Mouse (Mus musculus) small intestine, adult 2 months (tissue): Measurements from ENCODE around the gene Sytl1.

Experiments used
- CTCF ChIP-seq: fragments of 200-500 bp; IDR thresholded peaks from 2 replicates; pipeline ENCODE4 v1.5.1; 2012; ENCODE audit warnings: low read depth, mild to moderate bottlenecking, control low read depth, inconsistent platforms, low read length, moderate library complexity, mixed read lengths; ENCODE audit not compliant: insufficient replicate concordance, insufficient read length; ENCODE audit errors: extremely low read depth
- POLR2A ChIP-seq: fragments of 200-500 bp; IDR thresholded peaks from 2 replicates; pipeline ENCODE4 v1.6.1; 2012; ENCODE audit warnings: low read depth, mild to moderate bottlenecking, control low read depth, inconsistent platforms, low read length, moderate library complexity

GRCm38 (mm10) chr4:133285299-133285698, 22.4 kb upstream of the Sytl1 start:
- TF ChIP-seq CTCF (no peak), POLR2A (no peak)
